Mouse (Mus musculus) forebrain, embryonic 12.5 days (tissue): ENCODE measurements around the gene Olfr315. TPM values are rescaled to one million over a fixed set of nuclear protein-coding genes. Genes with fewer than 3 reads are reported as not detected.
"Not testable (repeated sequence)": the region's sequence is repeated elsewhere in the genome, so short reads cannot be mapped to it uniquely, and the experiment has no call there.

ENCODE experiments used
- ATAC-seq: fragments of 200-750 bp; cut with Nextera tagmentation; 2 replicates; pipeline ENCODE4 v1.8.0; 2017; ENCODE audit warnings: moderate TSS enrichment; ENCODE audit not compliant: low FRiP score
- H3K27ac ChIP-seq: fragments of 300-500 bp; sonication (generic); 2 replicates; pipeline ENCODE4 v1.5.1; 2016; ENCODE audit warnings: mild to moderate bottlenecking
- H3K27me3 ChIP-seq: fragments of 300-500 bp; sonication (generic); 2 replicates; pipeline ENCODE4 v1.6.1; 2016; ENCODE audit warnings: mild to moderate bottlenecking
- H3K36me3 ChIP-seq: fragments of 300-500 bp; sonication (generic); replicated peaks from 2 replicates; pipeline ENCODE4 v1.6.1; 2016; ENCODE audit warnings: mild to moderate bottlenecking
- H3K4me1 ChIP-seq: fragments of 300-500 bp; sonication (generic); 2 replicates; pipeline ENCODE4 v1.6.1; 2016
- H3K4me2 ChIP-seq: fragments of 300-500 bp; sonication (generic); 2 replicates; pipeline ENCODE4 v1.6.1; 2016; ENCODE audit warnings: mild to moderate bottlenecking, moderate library complexity
- H3K4me3 ChIP-seq: fragments of 300-500 bp; sonication (generic); replicated peaks from 2 replicates; pipeline ENCODE4 v1.5.1; 2016; ENCODE audit warnings: mild to moderate bottlenecking
- H3K9ac ChIP-seq: fragments of 300-500 bp; sonication (generic); 2 replicates; pipeline ENCODE4 v1.6.1; 2016; ENCODE audit warnings: mild to moderate bottlenecking
- H3K9me3 ChIP-seq: fragments of 300-500 bp; sonication (generic); 2 replicates; pipeline ENCODE4 v1.6.1; 2016
- WGBS: fragments of 180-500 bp; shearing (Covaris S2); methylation state at CpG from one replicate; pipeline ENCODE4 v1.1.7; 2016; 5-methylcytosine and 5-hydroxymethylcytosine counted together
- polyA plus RNA-seq: library from polyadenylated mRNA; unstranded; fragments of >200 nt; fragmentation: Nextera tagmentation; extraction: Ambion mirVana; gene quantifications from 2 replicates; pipeline ENCODE4 v1.2.1, GENCODE M21; 2016

The Olfr315 gene
- polyA plus RNA-seq, 1 experiment from 2014 or later = not detected

DNA sequence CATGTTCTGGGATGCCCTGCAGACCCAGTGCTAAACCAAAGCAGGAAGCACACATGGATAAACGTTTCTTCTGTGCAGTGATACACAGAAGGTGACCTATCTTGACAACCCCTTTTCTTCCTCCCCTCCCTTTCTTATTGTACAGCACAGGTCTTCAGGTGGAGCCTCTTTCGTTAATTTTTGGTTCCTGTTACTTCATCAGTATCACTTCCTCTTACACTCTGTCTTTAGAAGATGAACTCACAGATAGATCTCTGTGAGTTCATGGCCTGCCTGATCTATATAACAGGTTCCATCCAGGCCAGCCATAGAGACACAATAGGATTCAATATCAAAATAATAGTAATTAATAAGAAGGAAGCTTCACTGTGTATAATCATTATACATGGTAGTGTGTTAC lies 17.1 kb downstream of the Olfr315 start:
- H3K27me3 ChIP-seq = no peaks in the 10 kb centered on the region
- no peak overlapping the region for H3K9ac ChIP-seq
- H3K4me3 ChIP-seq = no peak overlapping the region
- no peak overlapping the region for H3K27ac ChIP-seq
- H3K36me3 ChIP-seq = no peaks in the 10 kb centered on the region
- no peak for ATAC-seq
- H3K4me1 ChIP-seq = peaks cover 9% of the 10 kb centered on the region; the same call in 1 of the 2 replicates
- 54% methylated on average over 2 of the region's 2 CpGs for WGBS
- H3K4me2 ChIP-seq = no peak overlapping the region
- no peaks in the 10 kb centered on the region for H3K9me3 ChIP-seq

DNA sequence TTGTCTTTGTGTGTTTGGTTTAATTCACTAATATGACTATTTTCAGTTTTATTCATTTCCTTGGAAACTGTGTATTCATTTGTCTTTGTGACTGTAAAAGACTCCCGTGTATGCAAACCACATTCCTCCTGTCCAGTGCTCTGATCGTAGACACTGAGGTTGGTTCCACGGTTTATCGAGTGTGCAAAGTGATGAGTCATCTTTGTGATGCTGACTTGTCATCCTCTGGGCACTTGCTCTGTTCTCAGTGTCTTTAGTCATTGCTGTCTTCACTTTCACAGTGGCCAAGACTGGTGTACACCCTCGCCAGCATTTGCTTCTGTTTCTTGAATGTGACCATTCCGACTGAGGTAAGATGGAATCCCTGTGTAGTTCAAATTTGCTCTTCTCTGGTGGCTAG lies 17.7 kb downstream of the Olfr315 start:
- Histone ChIP-seq H3K9ac (no peak overlapping the region), H3K36me3 (no peaks in the 10 kb centered on the region), H3K4me2 (no peak overlapping the region), H3K9me3 (no peaks in the 10 kb centered on the region), H3K4me1 (peaks cover 9% of the 10 kb centered on the region; the same call in 1 of the 2 replicates), H3K27me3 (no peaks in the 10 kb centered on the region), H3K27ac (no peak overlapping the region), H3K4me3 (no peak overlapping the region)
- 86% methylated on average over 6 of the region's 6 CpGs for WGBS
- no peak for ATAC-seq

DNA sequence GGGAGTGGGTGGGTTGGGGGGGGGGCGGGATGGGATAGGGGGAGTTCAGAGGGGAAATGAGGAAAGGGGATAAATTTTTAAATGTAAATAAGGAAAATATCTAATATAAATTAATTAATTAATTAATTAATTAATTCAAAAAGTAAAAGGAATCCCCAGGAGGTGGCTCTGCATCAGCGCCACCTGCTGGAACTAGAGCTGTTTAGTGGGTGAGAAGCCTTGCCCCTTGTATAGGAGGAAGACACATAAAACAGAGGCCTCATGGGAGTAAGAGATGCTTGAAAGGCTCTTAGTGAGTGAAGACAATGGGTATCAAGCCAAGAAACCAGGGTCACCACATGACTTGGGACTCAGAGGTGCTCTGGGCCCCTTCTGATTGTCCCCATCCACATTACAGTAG lies 22.9 kb downstream of the Olfr315 start:
- H3K27ac ChIP-seq = no peak overlapping the region
- WGBS = 90% methylated on average over 2 of the region's 2 CpGs
- no peak overlapping the region for H3K4me3 ChIP-seq
- ATAC-seq = no peak
- H3K27me3 ChIP-seq = no peaks in the 10 kb centered on the region
- no peaks in the 10 kb centered on the region for H3K4me1 ChIP-seq
- H3K4me2 ChIP-seq = no peak overlapping the region
- no peak overlapping the region for H3K9ac ChIP-seq
- H3K36me3 ChIP-seq = no peaks in the 10 kb centered on the region
- H3K9me3 ChIP-seq = no peaks in the 10 kb centered on the region

DNA sequence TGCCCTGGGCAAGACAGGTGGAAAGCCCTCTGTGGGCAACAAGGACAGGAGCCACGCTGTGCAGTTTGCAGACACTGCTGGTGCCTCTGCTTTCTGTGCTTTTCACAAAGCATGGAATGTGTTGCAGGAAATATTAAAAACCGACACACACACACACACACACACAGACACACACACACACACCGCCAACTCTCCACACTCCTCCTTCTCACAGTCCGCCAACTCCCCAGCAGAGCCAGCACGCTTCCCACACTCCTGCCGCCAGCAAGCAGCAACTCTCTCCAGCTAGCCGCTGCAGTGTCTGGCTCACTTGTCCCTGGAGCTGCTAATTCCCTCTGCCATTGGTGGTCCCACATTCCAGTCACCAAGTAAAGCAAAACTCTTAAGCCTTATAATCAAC lies 23.9 kb downstream of the Olfr315 start:
- no peaks in the 10 kb centered on the region for H3K9me3 ChIP-seq
- H3K27me3 ChIP-seq = no peaks in the 10 kb centered on the region
- H3K36me3 ChIP-seq = no peaks in the 10 kb centered on the region
- no peak overlapping the region for H3K27ac ChIP-seq
- H3K4me1 ChIP-seq = peaks cover 8% of the 10 kb centered on the region
- H3K4me2 ChIP-seq = no peak overlapping the region
- ATAC-seq = no peak
- WGBS = 78% methylated on average over 7 of the region's 7 CpGs
- H3K9ac ChIP-seq = no peak overlapping the region
- H3K4me3 ChIP-seq = no peak overlapping the region

DNA sequence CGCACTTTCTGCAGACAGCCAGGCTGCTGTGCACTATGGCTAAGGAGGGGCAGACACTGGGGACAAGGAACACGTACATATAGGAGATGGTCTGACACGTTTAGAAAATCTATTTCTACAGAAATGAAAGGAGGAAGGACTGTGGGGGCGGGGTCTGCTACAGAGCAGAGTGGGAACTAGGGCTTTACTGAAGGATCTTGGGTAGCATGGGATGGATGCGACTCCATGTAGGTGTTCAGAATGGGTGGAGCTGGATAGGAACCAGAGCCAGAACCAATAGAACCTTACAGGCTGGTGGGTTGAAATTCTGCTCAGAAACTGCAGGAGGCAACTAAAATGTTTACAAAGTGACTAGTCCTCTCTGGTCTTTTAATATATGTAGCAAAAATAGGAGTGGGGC lies 26.8 kb downstream of the Olfr315 start:
- peaks cover 15% of the 10 kb centered on the region for H3K4me1 ChIP-seq
- no peaks in the 10 kb centered on the region for H3K9me3 ChIP-seq
- ATAC-seq = no peak
- no peak overlapping the region for H3K9ac ChIP-seq
- H3K4me3 ChIP-seq = no peak overlapping the region
- 83% methylated on average over 5 of the region's 5 CpGs for WGBS
- H3K36me3 ChIP-seq = no peaks in the 10 kb centered on the region
- H3K4me2 ChIP-seq = no peak overlapping the region
- no peak overlapping the region for H3K27ac ChIP-seq
- no peaks in the 10 kb centered on the region for H3K27me3 ChIP-seq

DNA sequence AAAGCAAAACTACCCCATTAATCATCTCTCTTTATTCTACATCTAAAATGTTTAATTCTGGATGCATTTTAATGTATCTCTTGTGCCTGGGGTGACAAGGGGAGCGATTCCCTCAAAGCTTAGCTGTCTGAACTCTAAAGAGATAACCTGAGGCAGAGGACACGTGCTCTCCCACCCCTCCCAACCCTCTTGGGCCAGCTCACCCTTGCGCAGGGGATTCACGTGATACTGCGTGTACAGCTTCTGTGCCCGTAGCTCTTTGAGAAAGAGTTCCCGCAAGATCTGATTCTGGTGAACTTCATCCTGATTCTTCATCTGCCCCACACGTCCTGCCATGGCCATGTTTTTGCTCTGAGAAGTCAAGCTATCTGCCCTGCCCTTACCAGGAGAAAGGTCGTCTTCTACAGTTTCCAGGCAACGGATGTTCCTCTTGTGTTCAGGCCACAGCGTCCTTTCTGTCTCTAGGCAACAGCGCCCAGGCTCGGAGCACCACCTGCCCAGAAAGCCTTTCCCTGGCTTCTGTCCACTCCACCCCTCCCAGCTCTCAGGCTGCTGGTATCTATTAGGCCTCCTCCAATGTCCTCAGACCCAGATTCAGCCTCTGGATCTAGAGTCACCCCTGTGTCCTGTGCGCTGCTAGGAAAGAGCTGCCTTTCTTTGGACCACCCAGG lies 28.7 kb downstream of the Olfr315 start, which contains the start of gene Fam183b:
TSS of gene Fam183b (minus strand) at position 403 of the 671 bp plus-strand sequence.
- no peaks in the 10 kb centered on the region for H3K9me3 ChIP-seq
- no peak within 1 kb of the TSS for H3K27ac ChIP-seq
- no peak within 1 kb of the TSS for H3K9ac ChIP-seq
- peaks cover 15% of the 10 kb centered on the region for H3K4me1 ChIP-seq
- ATAC-seq = 0 out of 2 replicates have a peak, but pooled peaks have one; percentile 53
- H3K4me3 ChIP-seq = no peak within 1 kb of the TSS
- H3K27me3 ChIP-seq = no peaks in the 10 kb centered on the region
- H3K4me2 ChIP-seq = peak within 1 kb of the TSS; percentile 36
- 31% methylated on average over 14 of the region's 14 CpGs for WGBS
- no peaks in the 10 kb centered on the region for H3K36me3 ChIP-seq

DNA sequence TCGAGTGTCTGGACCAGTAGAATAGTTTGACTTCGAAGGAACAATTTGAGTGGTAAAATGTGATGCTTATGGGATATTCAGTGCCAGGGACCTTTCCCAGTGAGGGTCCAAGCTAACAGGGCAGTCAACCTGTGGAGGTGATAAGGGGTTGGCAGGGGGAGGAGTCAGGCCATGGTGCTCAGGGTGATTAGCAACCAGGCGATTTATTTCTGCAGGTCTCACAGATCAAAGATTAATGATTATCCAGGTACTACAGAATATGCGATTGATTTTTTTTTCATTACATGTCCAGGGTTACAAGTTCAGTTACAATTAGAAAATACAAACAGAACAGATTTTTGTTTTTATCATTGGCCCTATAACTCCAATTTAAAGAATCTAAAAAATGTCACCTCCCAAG lies 30.9 kb downstream of the Olfr315 start:
- H3K9me3 ChIP-seq = no peaks in the 10 kb centered on the region
- WGBS = 82% methylated on average over 4 of the region's 4 CpGs
- no peak overlapping the region for H3K27ac ChIP-seq
- no peaks in the 10 kb centered on the region for H3K27me3 ChIP-seq
- no peaks in the 10 kb centered on the region for H3K36me3 ChIP-seq
- ATAC-seq = no peak
- H3K9ac ChIP-seq = no peak overlapping the region
- peaks cover 15% of the 10 kb centered on the region for H3K4me1 ChIP-seq
- no peak overlapping the region for H3K4me3 ChIP-seq
- H3K4me2 ChIP-seq = no peak overlapping the region

DNA sequence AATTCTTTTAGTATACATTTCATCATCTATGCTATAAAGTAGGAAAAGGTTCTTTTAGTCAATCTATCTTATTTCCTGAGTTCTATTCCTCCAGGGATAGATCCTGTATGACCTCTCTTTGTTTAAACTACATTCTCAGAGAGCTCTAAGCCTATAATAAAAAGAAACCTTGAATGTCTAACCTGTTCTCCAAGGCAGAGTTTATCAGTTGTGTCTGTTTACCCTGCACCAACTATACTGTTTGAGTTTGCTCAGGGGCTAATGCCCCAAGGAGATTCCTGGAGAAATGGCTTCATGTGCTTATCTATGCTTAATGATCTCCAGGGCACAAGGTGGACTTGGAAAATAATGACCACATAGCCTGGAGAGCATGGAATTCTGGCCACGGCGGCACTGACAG lies 31.4 kb downstream of the Olfr315 start:
- WGBS = 79% methylated on average over 2 of the region's 2 CpGs
- Histone ChIP-seq H3K4me2 (no peak overlapping the region), H3K4me1 (peaks cover 15% of the 10 kb centered on the region), H3K4me3 (no peak overlapping the region), H3K9ac (no peak overlapping the region), H3K27ac (no peak overlapping the region), H3K36me3 (no peaks in the 10 kb centered on the region), H3K9me3 (no peaks in the 10 kb centered on the region), H3K27me3 (no peaks in the 10 kb centered on the region)
- no peak for ATAC-seq

DNA sequence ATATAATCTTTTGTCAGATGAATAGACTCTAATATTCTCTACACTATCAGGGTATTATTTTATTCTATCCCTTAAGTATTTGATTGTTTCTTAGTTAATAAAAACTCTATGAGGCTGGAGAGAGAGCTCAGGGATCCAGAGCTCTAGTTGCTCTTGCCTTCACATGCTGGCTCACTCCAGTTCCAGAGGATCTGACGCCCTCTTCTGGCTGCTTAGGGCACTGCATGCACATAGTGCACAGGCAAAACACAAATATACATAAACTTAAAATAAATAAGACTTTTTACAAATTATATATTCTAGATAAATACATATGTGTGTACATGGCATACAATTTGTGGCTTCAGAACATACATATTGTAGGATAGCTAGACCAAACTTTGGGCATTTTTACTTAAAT lies 39.0 kb downstream of the Olfr315 start:
- ATAC-seq = no peak
- no peak overlapping the region for H3K27ac ChIP-seq
- H3K9ac ChIP-seq = no peak overlapping the region
- no peaks in the 10 kb centered on the region for H3K27me3 ChIP-seq
- no peaks in the 10 kb centered on the region for H3K4me1 ChIP-seq
- H3K4me2 ChIP-seq = no peak overlapping the region
- H3K9me3 ChIP-seq = no peaks in the 10 kb centered on the region
- WGBS = 3% methylated on average over 1 of the region's 1 CpGs
- H3K4me3 ChIP-seq = no peak overlapping the region
- H3K36me3 ChIP-seq = no peaks in the 10 kb centered on the region

DNA sequence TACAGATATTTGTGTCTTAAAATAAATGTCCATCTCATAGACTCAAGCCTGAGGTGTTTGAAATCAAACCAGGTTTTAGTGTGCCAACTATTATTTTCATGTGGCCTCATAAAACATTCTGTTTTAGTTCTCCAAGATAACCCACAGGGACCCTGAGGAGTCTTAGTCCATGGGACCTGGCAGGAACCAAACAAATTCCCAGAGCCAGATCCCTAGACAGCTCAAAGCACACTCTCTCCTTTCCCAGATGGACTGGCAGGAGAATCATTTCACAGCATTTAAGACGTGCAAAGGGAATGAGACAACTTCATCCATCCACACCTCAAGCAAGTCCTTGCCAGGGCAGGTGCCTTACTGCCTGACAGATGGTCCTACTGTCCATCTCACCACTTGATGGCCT lies 41.7 kb downstream of the Olfr315 start, which contains the start of gene Olfr313:
TSS of gene Olfr313 (plus strand) at position 301 of the 400 bp plus-strand sequence.
- ATAC-seq, H3K4me1 ChIP-seq, H3K36me3 ChIP-seq, H3K4me2 ChIP-seq, H3K27me3 ChIP-seq, H3K27ac ChIP-seq, H3K9ac ChIP-seq, H3K4me3 ChIP-seq, H3K9me3 ChIP-seq: not testable (repeated sequence)
- WGBS = 75% methylated on average over 1 of the region's 1 CpGs

DNA sequence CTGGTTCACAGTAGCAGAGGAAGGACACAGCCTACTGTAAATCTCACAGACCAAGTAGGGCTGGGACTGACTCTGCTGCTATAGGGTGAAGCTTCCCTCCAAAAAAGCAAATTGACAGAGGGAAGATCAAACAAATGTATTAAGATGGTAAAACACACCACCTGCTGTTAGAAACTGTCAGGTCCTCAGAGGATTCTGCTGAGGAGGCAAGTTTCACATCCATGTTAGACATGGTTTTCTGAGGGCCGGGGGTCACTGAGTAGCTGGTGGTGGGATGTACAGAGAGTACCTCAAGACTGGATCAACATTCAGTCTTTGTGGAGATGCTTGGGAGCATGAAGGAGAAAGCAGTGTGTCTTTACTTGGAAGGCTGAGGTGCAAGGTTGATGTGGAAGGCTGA lies 42.7 kb downstream of the Olfr315 start:
- Histone ChIP-seq H3K4me1 (no peaks in the 10 kb centered on the region), H3K9me3 (no peaks in the 10 kb centered on the region), H3K27me3 (no peaks in the 10 kb centered on the region), H3K36me3 (no peaks in the 10 kb centered on the region), H3K4me2 (no peak overlapping the region), H3K9ac (no peak overlapping the region), H3K27ac (no peak overlapping the region), H3K4me3 (no peak overlapping the region)
- 94% methylated on average over 1 of the region's 1 CpGs for WGBS
- no peak for ATAC-seq

DNA sequence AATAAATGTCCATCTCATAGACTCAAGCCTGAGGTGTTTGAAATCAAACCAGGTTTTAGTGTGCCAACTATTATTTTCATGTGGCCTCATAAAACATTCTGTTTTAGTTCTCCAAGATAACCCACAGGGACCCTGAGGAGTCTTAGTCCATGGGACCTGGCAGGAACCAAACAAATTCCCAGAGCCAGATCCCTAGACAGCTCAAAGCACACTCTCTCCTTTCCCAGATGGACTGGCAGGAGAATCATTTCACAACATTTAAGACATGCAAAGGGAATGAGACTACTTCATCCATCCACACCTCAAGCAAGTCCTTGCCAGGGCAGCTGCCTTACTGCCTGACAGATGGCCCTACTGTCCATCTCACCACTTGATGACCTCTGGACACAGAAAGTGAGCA lies 55.9 kb downstream of the Olfr315 start, which contains the start of gene Olfr312:
TSS of gene Olfr312 (plus strand) at position 301 of the 400 bp plus-strand sequence.
- H3K9ac ChIP-seq, H3K4me3 ChIP-seq, H3K27me3 ChIP-seq, H3K27ac ChIP-seq, H3K9me3 ChIP-seq, H3K36me3 ChIP-seq, H3K4me1 ChIP-seq, ATAC-seq, H3K4me2 ChIP-seq: not testable (repeated sequence)

DNA sequence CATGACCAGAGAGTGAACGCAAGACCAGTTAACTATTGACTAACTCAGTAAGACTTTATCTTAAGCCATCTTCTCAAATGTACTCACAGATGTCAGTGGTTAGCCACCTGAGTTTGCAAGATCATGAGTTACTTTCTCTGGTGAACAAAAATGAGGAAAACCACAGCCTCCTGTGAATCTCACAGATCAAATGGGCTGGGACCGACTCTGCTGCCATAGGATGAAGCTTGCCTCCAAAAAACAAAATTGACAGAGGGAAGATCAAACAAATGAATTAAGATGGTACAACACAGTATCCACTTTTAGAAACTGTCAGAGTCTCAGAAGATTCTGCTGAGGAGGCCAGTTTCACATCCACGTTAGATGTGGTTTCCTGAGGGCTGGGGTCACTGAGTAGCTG lies 56.8 kb downstream of the Olfr315 start:
- H3K9ac ChIP-seq = no peak overlapping the region
- no peak for ATAC-seq
- H3K4me2 ChIP-seq = no peak overlapping the region
- no peak overlapping the region for H3K4me3 ChIP-seq
- no peaks in the 10 kb centered on the region for H3K9me3 ChIP-seq
- H3K27ac ChIP-seq = no peak overlapping the region
- H3K4me1 ChIP-seq = no peaks in the 10 kb centered on the region
- 89% methylated on average over 3 of the region's 3 CpGs for WGBS
- H3K27me3 ChIP-seq = no peaks in the 10 kb centered on the region
- H3K36me3 ChIP-seq = no peaks in the 10 kb centered on the region
